Comparison of ENCODE assay signal across 7 mouse cellular contexts in genomic region chr14:122104881-122105280, GRCm38 (mm10). TPM values are rescaled to one million over a fixed set of nuclear protein-coding genes. Genes with fewer than 3 reads are reported as not detected.
A peak's percentile ranks its signal among the peaks of the same experiment; 100 is the strongest.
DNase-seq lines count a peak whose midpoint lies in the region; ATAC-seq lines count a peak whose summit lies in the region.

No protein-coding gene starts in this region.

- under 1% methylated on average over 24 of the region's 24 CpGs for WGBS in embryonic facial prominence, embryonic 11.5 days
- 1% methylated on average over 24 of the region's 24 CpGs for WGBS in limb, embryonic 10.5 days
- 2% methylated on average over 24 of the region's 24 CpGs for WGBS in midbrain, embryonic 13.5 days

- H3K9ac ChIP-seq in embryonic facial prominence, embryonic 11.5 days (replicated peaks; ENCODE audit: low read length): peak overlapping the region; percentile 67
- peak overlapping the region; percentile 58 for H3K9ac ChIP-seq in midbrain, embryonic 13.5 days (replicated peaks)

- no peaks in the 10 kb centered on the region for H3K36me3 ChIP-seq in embryonic facial prominence, embryonic 11.5 days (replicated peaks; ENCODE audit: control insufficient read depth, insufficient read depth, low read depth, low read length)
- H3K36me3 ChIP-seq in limb, embryonic 10.5 days: no peaks in the 10 kb centered on the region
- H3K36me3 ChIP-seq in midbrain, embryonic 13.5 days: no peaks in the 10 kb centered on the region

- no peaks in the 10 kb centered on the region for H3K9me3 ChIP-seq in embryonic facial prominence, embryonic 11.5 days (replicated peaks; ENCODE audit: control insufficient read depth, low read length)
- no peaks in the 10 kb centered on the region for H3K9me3 ChIP-seq in limb, embryonic 10.5 days (replicated peaks)
- no peaks in the 10 kb centered on the region; the same call in 1 of the 2 replicates for H3K9me3 ChIP-seq in midbrain, embryonic 13.5 days

- H3K27ac ChIP-seq in embryonic facial prominence, embryonic 11.5 days (replicated peaks; ENCODE audit: low read depth, low read length): peak overlapping the region; percentile 85
- peak overlapping the region; percentile 83 for H3K27ac ChIP-seq in limb, embryonic 10.5 days
- H3K27ac ChIP-seq in midbrain, embryonic 13.5 days: peak overlapping the region; percentile 85

- peak overlapping the region; percentile 67 for H3K4me2 ChIP-seq in embryonic facial prominence, embryonic 11.5 days (ENCODE audit: low read depth, low read length)
- H3K4me2 ChIP-seq in midbrain, embryonic 13.5 days (replicated peaks): peak overlapping the region; percentile 62

- peak overlapping the region; percentile 44 for H3K4me3 ChIP-seq in embryonic facial prominence, embryonic 11.5 days (ENCODE audit: low read depth, low read length)
- H3K4me3 ChIP-seq in limb, embryonic 10.5 days: peak overlapping the region; percentile 87
- H3K4me3 ChIP-seq in midbrain, embryonic 13.5 days (replicated peaks): peak overlapping the region; percentile 45

- no peaks in the 10 kb centered on the region for H3K27me3 ChIP-seq in embryonic facial prominence, embryonic 11.5 days (ENCODE audit: control insufficient read depth, insufficient read depth, low read length)
- H3K27me3 ChIP-seq in limb, embryonic 10.5 days (ENCODE audit: low read depth, poor library complexity, severe bottlenecking): no peaks in the 10 kb centered on the region
- no peaks in the 10 kb centered on the region for H3K27me3 ChIP-seq in midbrain, embryonic 13.5 days

- H3K4me1 ChIP-seq in embryonic facial prominence, embryonic 11.5 days (ENCODE audit: control insufficient read depth, insufficient read depth, low read length): peaks cover 4% of the 10 kb centered on the region
- peaks cover 34% of the 10 kb centered on the region for H3K4me1 ChIP-seq in limb, embryonic 10.5 days
- H3K4me1 ChIP-seq in midbrain, embryonic 13.5 days (replicated peaks): peaks cover 41% of the 10 kb centered on the region

- DNase-seq in adrenal gland, postnatal 14 days: peak; percentile 98
- peak; percentile 97 for DNase-seq in embryonic facial prominence, embryonic 11.5 days (ENCODE audit: low spot score)
- DNase-seq in kidney, adult 11 months: peak; percentile 97
- peak; percentile 99 for DNase-seq in limb, embryonic 10.5 days (ENCODE audit: low spot score)
- peak; percentile 89 for DNase-seq in spleen, adult 12 weeks (ENCODE audit: low spot score)

- ATAC-seq in embryonic facial prominence, embryonic 11.5 days (replicated peaks; ENCODE audit: insufficient number of reproducible peaks, low FRiP score, low TSS enrichment, low read depth): peak; percentile 91
- peak; percentile 79 for ATAC-seq in granulocyte monocyte progenitor cell, adult 5-6 weeks (replicated peaks; ENCODE audit: poor library complexity, severe bottlenecking)
- ATAC-seq in midbrain, embryonic 13.5 days: peak; percentile 91

RNA-seq across cellular contexts. Expression of gene Tm9sf2, which starts 2.0 kb away (rescaled TPM):
- total RNA-seq in adrenal gland, postnatal 14 days (2021): 121 and 125 TPM in 2 replicates
- 146 and 159 TPM in 2 replicates for polyA plus RNA-seq in embryonic facial prominence, embryonic 11.5 days (2014; fragmentation: Nextera tagmentation; extraction: Ambion mirVana)
- 62.7 and 67.8 TPM in 2 replicates for total RNA-seq in granulocyte monocyte progenitor cell, adult 5-6 weeks (2014; fragmentation: Nextera tagmentation)
- total RNA-seq in granulocyte monocyte progenitor cell, adult 5-6 weeks (2017): 108 and 113 TPM in 2 replicates
- polyA plus RNA-seq in limb, embryonic 10.5 days (2016; fragmentation: Nextera tagmentation; extraction: Ambion mirVana): 102 and 115 TPM in 2 replicates
- 105 and 111 TPM in 2 replicates for polyA plus RNA-seq in midbrain, embryonic 13.5 days (2015; fragmentation: Nextera tagmentation; extraction: Ambion mirVana)

Comparison
In these comparisons a context has a peak if more than half of its experiments do, and no peak if none do; other contexts are left out.
1. Peak in every context shown above with its lines: DNase-seq, ATAC-seq, H3K4me3 ChIP-seq and H3K27ac ChIP-seq.